Mouse (Mus musculus) brown adipose tissue, adult 24 weeks (tissue): Measurements from ENCODE around the gene Foxj1. TPM values are rescaled to one million over a fixed set of nuclear protein-coding genes. Genes with fewer than 3 reads are reported as not detected.

Source experiments
- polyA plus RNA-seq: library from polyadenylated mRNA; stranded (reverse); fragments of >200 nt; gene quantifications from 2 replicates; pipeline ENCODE4 v1.2.4, GENCODE M21; 2012; ENCODE audit not compliant: missing spikeins, insufficient read depth, insufficient read length

Foxj1 gene
- polyA plus RNA-seq, 1 experiment = not detected

Other genes with a start within 250 kb of the Foxj1 start
- gene Wbp2, start 248.4 kb downstream of the Foxj1 start, polyA plus RNA-seq = 73.7 and 124 TPM in 2 replicates
- gene Trim47, start 208.2 kb downstream of the Foxj1 start, polyA plus RNA-seq = 4.6 and 8.3 TPM in 2 replicates
- gene Trim65, start 204.3 kb downstream of the Foxj1 start, polyA plus RNA-seq = 5.9 and 8.3 TPM in 2 replicates
- 99.5 and 121 TPM in 2 replicates for gene Mrpl38, start 196.5 kb downstream of the Foxj1 start, polyA plus RNA-seq
- 3.8 and 5.3 TPM in 2 replicates for gene Fbf1, start 167.2 kb downstream of the Foxj1 start, polyA plus RNA-seq
- 4.3 and 7.6 TPM in 2 replicates for gene Ten1, start 136.5 kb downstream of the Foxj1 start, polyA plus RNA-seq
- gene Acox1, start 136.4 kb downstream of the Foxj1 start, polyA plus RNA-seq = 223 and 402 TPM in 2 replicates
- 0.16 TPM in 1 of 2 replicates, not detected in the other for gene Evpl, start 97.3 kb downstream of the Foxj1 start, polyA plus RNA-seq
- 23.4 and 31.3 TPM in 2 replicates for gene Srp68, start 61.2 kb downstream of the Foxj1 start, polyA plus RNA-seq
- not detected in 2 replicates for gene Galr2, start 54.5 kb downstream of the Foxj1 start, polyA plus RNA-seq
- 61.2 and 74.2 TPM in 2 replicates for gene Exoc7, start 28.2 kb downstream of the Foxj1 start, polyA plus RNA-seq
- gene Rnf157, start 77.6 kb upstream of the Foxj1 start, polyA plus RNA-seq = 0.67 TPM in 1 of 2 replicates, not detected in the other
- 29.8 and 38.4 TPM in 2 replicates for gene Ubald2, start 98.7 kb upstream of the Foxj1 start, polyA plus RNA-seq
- gene Qrich2, start 130.8 kb upstream of the Foxj1 start, polyA plus RNA-seq = not detected in 2 replicates
- 19.2 and 19.3 TPM in 2 replicates for gene Prpsap1, start 158.8 kb upstream of the Foxj1 start, polyA plus RNA-seq
- not detected in 2 replicates for gene Sphk1, start 195.5 kb upstream of the Foxj1 start, polyA plus RNA-seq
- gene Ube2o, start 246.0 kb upstream of the Foxj1 start, polyA plus RNA-seq = 7.1 and 7.8 TPM in 2 replicates